Mouse (Mus musculus) ES-E14 (cell line): ENCODE data around the gene Csk. TPM values are rescaled to one million over a fixed set of nuclear protein-coding genes. Genes with fewer than 3 reads are reported as not detected.
A peak's percentile ranks its signal among the peaks of the same experiment; 100 is the strongest.

ENCODE experiments used
- DNase-seq: peaks from one replicate; pipeline ENCODE4 v3.0.0-alpha.2; 2013; ENCODE audit warnings: low read depth, low spot score
- H3K27ac ChIP-seq: 2 replicates; pipeline ENCODE4 v1.5.1; 2012; ENCODE audit warnings: low read depth, mild to moderate bottlenecking, low read length, moderate library complexity, mixed read lengths; ENCODE audit not compliant: poor library complexity, insufficient read depth, severe bottlenecking
- H3K36me3 ChIP-seq: 2 replicates; pipeline ENCODE4 v1.6.1; 2012; ENCODE audit warnings: mild to moderate bottlenecking, low read length, moderate library complexity, mixed read lengths; ENCODE audit not compliant: control insufficient read depth, poor library complexity, insufficient read depth, severe bottlenecking
- H3K4me1 ChIP-seq, 2 experiments: fragments of 150-350 bp in 1 of 2; sonication (generic) in 1 of 2; 2 replicates each; pipeline ENCODE4 v1.6.1; 2012; ENCODE audit warnings: low read length in 2 of 2, mild to moderate bottlenecking in 1 of 2, mixed read lengths in 1 of 2; ENCODE audit not compliant: control insufficient read depth in 2 of 2, insufficient read depth in 2 of 2, poor library complexity in 1 of 2
- H3K4me3 ChIP-seq, 2 experiments: fragments of 150-350 bp in 1 of 2; sonication (generic) in 1 of 2; 2 replicates each; pipeline ENCODE4 v1.5.1; 2012; ENCODE audit warnings: low read length in 2 of 2, low read depth in 1 of 2, mild to moderate bottlenecking in 1 of 2, mixed read lengths in 1 of 2; ENCODE audit not compliant: insufficient read depth in 1 of 2, poor library complexity in 1 of 2, severe bottlenecking in 1 of 2
- H3K9ac ChIP-seq: 2 replicates; pipeline ENCODE4 v1.6.1; 2012; ENCODE audit warnings: low read depth, mild to moderate bottlenecking, low read length, mixed read lengths; ENCODE audit not compliant: poor library complexity, insufficient read depth, severe bottlenecking
- H3K9me3 ChIP-seq: fragments of 150-350 bp; sonication (generic); 2 replicates; pipeline ENCODE4 v1.6.1; 2012; ENCODE audit warnings: low read depth, mild to moderate bottlenecking, low read length; ENCODE audit not compliant: control insufficient read depth, insufficient read depth
- CHD2 ChIP-seq: IDR thresholded peaks from 2 replicates; pipeline ENCODE4 v1.6.1; 2014; ENCODE audit warnings: mild to moderate bottlenecking, low read depth, low read length, inconsistent platforms
- HCFC1 ChIP-seq: IDR thresholded peaks from 2 replicates; pipeline ENCODE4 v1.6.1; 2012; ENCODE audit warnings: low read length, inconsistent platforms, borderline replicate concordance; ENCODE audit not compliant: insufficient read depth
- MAFK ChIP-seq: IDR thresholded peaks from 2 replicates; pipeline ENCODE4 v1.6.1; 2014; ENCODE audit warnings: mild to moderate bottlenecking, low read depth, low read length, inconsistent platforms; ENCODE audit not compliant: insufficient read depth
- ZC3H11A ChIP-seq: IDR thresholded peaks from 2 replicates; pipeline ENCODE4 v1.6.1; 2012; ENCODE audit warnings: low read depth, mild to moderate bottlenecking, inconsistent platforms, low read length, borderline replicate concordance
- ZNF384 ChIP-seq: IDR thresholded peaks from 2 replicates; pipeline ENCODE4 v1.6.1; 2012; ENCODE audit warnings: low read depth, low read length, inconsistent platforms
- in situ Hi-C, 2 experiments: fragments of 600-800 bp; cut with MboI; formaldehyde crosslinking; loops; one replicate each; pipeline ENCODE4 v1.15.1; 2025; ENCODE audit warnings: low sequenced_read_pairs in 2 of 2, inconsistent platforms in 1 of 2; ENCODE audit not compliant: unreplicated experiment in 2 of 2
- total RNA-seq: library from RNA; depleted of rRNA; stranded (reverse); fragments of 300-350 nt; gene quantifications from 2 replicates; pipeline ENCODE4 v1.2.3, GENCODE M21; 2012

Gene Csk
- total RNA-seq, 1 experiment = 32.2 TPM

- TF ChIP-seq CHD2 = no peak
- no peak for TF ChIP-seq HCFC1
- no peak for TF ChIP-seq ZC3H11A
- TF ChIP-seq ZNF384 = no peak
- TF ChIP-seq MAFK = no peak
- Histone ChIP-seq H3K27ac (no peak overlapping the region), H3K36me3 (peaks cover 5% of the 10 kb centered on the region; the same call in 1 of the 2 replicates), H3K9ac (no peak overlapping the region), H3K4me1 (peaks cover 4 to 25% of the 10 kb centered on the region in 2 experiments; a peak in 2 of 4 replicates), H3K9me3 (no peaks in the 10 kb centered on the region), H3K4me3 (no peak overlapping the region)
- no peak for DNase-seq
- in situ Hi-C loops = no loop called here
Observed at GRCm38 (mm10) chr9:57646551-57647103, 6.8 kb downstream of the Csk start.

GRCm38 (mm10) chr9:57644944-57645893, 8.2 kb downstream of the Csk start:
- in situ Hi-C loops = no loop called here
- Histone ChIP-seq H3K4me1 (peaks cover 2 to 27% of the 10 kb centered on the region in 2 experiments; a peak in 2 of 4 replicates), H3K36me3 (peaks cover 5% of the 10 kb centered on the region; the same call in 1 of the 2 replicates), H3K27ac (peak overlapping the region; percentile 60; the same call in 1 of the 2 replicates), H3K9me3 (no peaks in the 10 kb centered on the region), H3K4me3 (peak overlapping the region; percentile 81 to 97), H3K9ac (peak overlapping the region; percentile 99)
- TF ChIP-seq MAFK (no peak), CHD2 (no peak), ZC3H11A (no peak), ZNF384 (no peak), HCFC1 (no peak)
- DNase-seq = peak; percentile 67

GRCm38 (mm10) chr9:57644442-57644943, 8.9 kb downstream of the Csk start:
- DNase-seq = no peak
- H3K9ac ChIP-seq = peak overlapping the region; percentile 99
- TF ChIP-seq ZC3H11A (no peak), CHD2 (no peak), ZNF384 (no peak), HCFC1 (no peak), MAFK (no peak)
- in situ Hi-C loops = no loop called here
- no peaks in the 10 kb centered on the region for H3K9me3 ChIP-seq
- no peak overlapping the region for H3K27ac ChIP-seq
- peak overlapping the region; percentile 81 to 97 for H3K4me3 ChIP-seq
- H3K36me3 ChIP-seq = peaks cover 5% of the 10 kb centered on the region; the same call in 1 of the 2 replicates
- H3K4me1 ChIP-seq = peaks cover 2 to 28% of the 10 kb centered on the region in 2 experiments; a peak in 2 of 4 replicates

GRCm38 (mm10) chr9:57643856-57644180, 9.6 kb downstream of the Csk start:
- Histone ChIP-seq H3K36me3 (peaks cover 5% of the 10 kb centered on the region; the same call in 1 of the 2 replicates), H3K9me3 (no peaks in the 10 kb centered on the region), H3K27ac (no peak overlapping the region), H3K4me1 (peaks cover 2 to 28% of the 10 kb centered on the region in 2 experiments; a peak in 2 of 4 replicates), H3K9ac (peak overlapping the region; percentile 22; the same call in 1 of the 2 replicates), H3K4me3 (no peak overlapping the region)
- no peak for DNase-seq
- in situ Hi-C loops = no loop called here
- TF ChIP-seq HCFC1 (no peak), CHD2 (no peak), MAFK (no peak), ZNF384 (no peak), ZC3H11A (no peak)
